ENCODE assay signal across 7 mouse cellular contexts in genomic region chr4:118427768-118428451, GRCm38 (mm10). TPM values are rescaled to one million over a fixed set of nuclear protein-coding genes. Genes with fewer than 3 reads are reported as not detected.
DNase-seq lines count a peak whose midpoint lies in the region; ATAC-seq and TF ChIP-seq lines count a peak whose summit lies in the region.

Gene Elovl1 (plus strand): TSS chr4:118428093.

- H3K4me1 ChIP-seq in embryonic facial prominence, embryonic 10.5 days: peaks cover 43% of the 10 kb centered on the region
- peaks cover 36% of the 10 kb centered on the region for H3K4me1 ChIP-seq in limb, embryonic 10.5 days
- H3K4me1 ChIP-seq in midbrain, embryonic 12.5 days: peaks cover 23% of the 10 kb centered on the region
- peaks cover 16% of the 10 kb centered on the region for H3K4me1 ChIP-seq in small intestine, adult 2 months (ENCODE audit: control insufficient read depth, insufficient read depth, insufficient read length, low read length)

- under 1% methylated on average over 31 of the region's 31 CpGs for WGBS in embryonic facial prominence, embryonic 10.5 days
- WGBS in limb, embryonic 10.5 days: under 1% methylated on average over 28 of the region's 31 CpGs
- WGBS in midbrain, embryonic 12.5 days: under 1% methylated on average over 19 of the region's 31 CpGs
- under 1% methylated on average over 30 of the region's 31 CpGs for WGBS in small intestine, adult 2 months

- peak; percentile 69; the same call in 1 of the 2 replicates for TF ChIP-seq POLR2A in small intestine, adult 2 months (IDR thresholded peaks at IDR 0.05; ENCODE audit: low read depth, low read length)

- peak within 1 kb of the TSS; percentile 82 for H3K4me3 ChIP-seq in embryonic facial prominence, embryonic 10.5 days
- peak within 1 kb of the TSS; percentile 78 for H3K4me3 ChIP-seq in limb, embryonic 10.5 days
- H3K4me3 ChIP-seq in midbrain, embryonic 12.5 days: peak within 1 kb of the TSS; percentile 55
- H3K4me3 ChIP-seq in small intestine, adult 2 months (ENCODE audit: low read depth, low read length): peak within 1 kb of the TSS; percentile 92

- H3K4me2 ChIP-seq in midbrain, embryonic 12.5 days (replicated peaks): peak within 1 kb of the TSS; percentile 74

- H3K27me3 ChIP-seq in embryonic facial prominence, embryonic 10.5 days (replicated peaks; ENCODE audit: low read depth, poor library complexity, severe bottlenecking): no peaks in the 10 kb centered on the region
- no peaks in the 10 kb centered on the region for H3K27me3 ChIP-seq in limb, embryonic 10.5 days (ENCODE audit: low read depth, poor library complexity, severe bottlenecking)
- H3K27me3 ChIP-seq in midbrain, embryonic 12.5 days: no peaks in the 10 kb centered on the region
- H3K27me3 ChIP-seq in small intestine, adult 2 months (ENCODE audit: control insufficient read depth, insufficient read depth, low read length): no peaks in the 10 kb centered on the region

- DNase-seq in adrenal gland, postnatal 10 days: peak; percentile 94
- peak; percentile 96 for DNase-seq in embryonic facial prominence, embryonic 10.5 days (ENCODE audit: low spot score)
- DNase-seq in kidney, adult 11 months: peak; percentile 93
- peak; percentile 92 for DNase-seq in limb, embryonic 10.5 days (ENCODE audit: low spot score)

- peak within 1 kb of the TSS; percentile 90 for H3K27ac ChIP-seq in embryonic facial prominence, embryonic 10.5 days (replicated peaks)
- peak within 1 kb of the TSS; percentile 86 for H3K27ac ChIP-seq in limb, embryonic 10.5 days
- peak within 1 kb of the TSS; percentile 73 for H3K27ac ChIP-seq in midbrain, embryonic 12.5 days (replicated peaks)
- H3K27ac ChIP-seq in small intestine, adult 2 months (ENCODE audit: insufficient read depth, low read depth, low read length): peak within 1 kb of the TSS; percentile 95

- H3K36me3 ChIP-seq in embryonic facial prominence, embryonic 10.5 days (replicated peaks): peaks cover 49% of the 10 kb centered on the region
- peaks cover 39% of the 10 kb centered on the region for H3K36me3 ChIP-seq in limb, embryonic 10.5 days
- peaks cover 29% of the 10 kb centered on the region for H3K36me3 ChIP-seq in midbrain, embryonic 12.5 days
- H3K36me3 ChIP-seq in small intestine, adult 2 months (ENCODE audit: control insufficient read depth, insufficient read depth, low read length): peaks cover 24% of the 10 kb centered on the region

- H3K9ac ChIP-seq in midbrain, embryonic 12.5 days (replicated peaks): peak within 1 kb of the TSS; percentile 72

- peak; percentile 43; the same call in 1 of the 2 replicates for TF ChIP-seq CTCF in small intestine, adult 2 months (IDR thresholded peaks at IDR 0.05; ENCODE audit: extremely low read depth, insufficient read length, insufficient replicate concordance, low read depth, low read length)

- peak; percentile 87 for ATAC-seq in granulocyte monocyte progenitor cell, adult 5-6 weeks (replicated peaks; ENCODE audit: poor library complexity, severe bottlenecking)
- ATAC-seq in midbrain, embryonic 12.5 days (ENCODE audit: low FRiP score, low read depth): peak; percentile 97

- H3K9me3 ChIP-seq in embryonic facial prominence, embryonic 10.5 days: no peaks in the 10 kb centered on the region
- H3K9me3 ChIP-seq in limb, embryonic 10.5 days (replicated peaks): no peaks in the 10 kb centered on the region
- H3K9me3 ChIP-seq in midbrain, embryonic 12.5 days: no peaks in the 10 kb centered on the region

RNA-seq across cellular contexts. Expression of gene Elovl1, which starts in this region (rescaled TPM):
- total RNA-seq in adrenal gland, postnatal 10 days (2021): 10 to 100 TPM; 53.2 to 56.5 TPM
- 46.9 and 49.9 TPM in 2 replicates for polyA plus RNA-seq in embryonic facial prominence, embryonic 10.5 days (2016; fragmentation: Nextera tagmentation; extraction: Ambion mirVana)
- 116 and 119 TPM in 2 replicates for total RNA-seq in granulocyte monocyte progenitor cell, adult 5-6 weeks (2014; fragmentation: Nextera tagmentation)
- 53.6 and 63.3 TPM in 2 replicates for total RNA-seq in granulocyte monocyte progenitor cell, adult 5-6 weeks (2017)
- polyA plus RNA-seq in limb, embryonic 10.5 days (2016; fragmentation: Nextera tagmentation; extraction: Ambion mirVana): 45.5 and 48.1 TPM in 2 replicates
- polyA plus RNA-seq in midbrain, embryonic 12.5 days (2016; fragmentation: Nextera tagmentation; extraction: Ambion mirVana): 35.4 and 37.6 TPM in 2 replicates
- 128 and 324 TPM in 2 replicates for polyA plus RNA-seq in small intestine, adult 2 months (2012; rRNA removed)

Comparison
In these comparisons a context has a peak if more than half of its experiments do, and no peak if none do; other contexts are left out.
1. Peak in every context shown above with its lines: DNase-seq, ATAC-seq, H3K4me3 ChIP-seq and H3K27ac ChIP-seq.